Mouse (Mus musculus) MEL (cell line): ENCODE data around the gene Btn2a2. TPM values are rescaled to one million over a fixed set of nuclear protein-coding genes. Genes with fewer than 3 reads are reported as not detected.
A peak's percentile ranks its signal among the peaks of the same experiment; 100 is the strongest.

Experiments
- DNase-seq: peaks from one replicate; pipeline ENCODE4 v3.0.0; 2011; ENCODE audit warnings: low read depth, low spot score
- H3K27ac ChIP-seq: 2 replicates; pipeline ENCODE4 v1.5.1; 2012; ENCODE audit warnings: low read depth, mild to moderate bottlenecking, control low read depth, low read length, moderate library complexity; ENCODE audit not compliant: control insufficient read depth
- H3K27me3 ChIP-seq, 2 experiments: fragments of 150-350 bp in 1 of 2; sonication (generic) in 1 of 2; 2 replicates each; pipeline ENCODE4 v1.6.1; 2012; ENCODE audit warnings: low read length in 2 of 2, mild to moderate bottlenecking in 2 of 2, improper control_type of control experiment in 1 of 2, moderate library complexity in 1 of 2; ENCODE audit not compliant: insufficient read depth in 2 of 2, control insufficient read depth in 1 of 2
- H3K36me3 ChIP-seq, 2 experiments: 2 replicates each; pipeline ENCODE4 v1.6.1; 2012 to 2014; ENCODE audit warnings: low read length in 2 of 2, improper control_type of control experiment in 1 of 2, inconsistent platforms in 1 of 2, mild to moderate bottlenecking in 1 of 2; ENCODE audit not compliant: insufficient read depth in 2 of 2, control insufficient read depth in 1 of 2
- H3K4me1 ChIP-seq, 2 experiments: fragments of 150-350 bp in 1 of 2; sonication (generic) in 1 of 2; 2 replicates each; pipeline ENCODE4 v1.6.1; 2012; ENCODE audit warnings: low read length in 2 of 2, improper control_type of control experiment in 1 of 2, mild to moderate bottlenecking in 1 of 2; ENCODE audit not compliant: insufficient read depth in 2 of 2, control insufficient read depth in 1 of 2
- H3K4me3 ChIP-seq, 2 experiments: fragments of 150-350 bp in 1 of 2; sonication (generic) in 1 of 2; 2 replicates each; pipeline ENCODE4 v1.5.1; 2012; ENCODE audit warnings: low read depth in 2 of 2, low read length in 2 of 2, mild to moderate bottlenecking in 2 of 2, moderate library complexity in 2 of 2, control low read depth in 1 of 2, improper control_type of control experiment in 1 of 2; ENCODE audit not compliant: control insufficient read depth in 1 of 2, insufficient read depth in 1 of 2
- H3K79me2 ChIP-seq: 2 replicates; pipeline ENCODE4 v1.6.1; 2012; ENCODE audit warnings: mild to moderate bottlenecking, low read length, moderate library complexity; ENCODE audit not compliant: control insufficient read depth, poor library complexity, insufficient read depth
- H3K9ac ChIP-seq: 2 replicates; pipeline ENCODE4 v1.6.1; 2012; ENCODE audit warnings: low read depth, mild to moderate bottlenecking, control low read depth, low read length, moderate library complexity; ENCODE audit not compliant: control insufficient read depth, poor library complexity, severe bottlenecking
- H3K9me3 ChIP-seq: fragments of 150-350 bp; sonication (generic); replicated peaks from 2 replicates; pipeline ENCODE4 v1.6.1; 2012; ENCODE audit warnings: mild to moderate bottlenecking, low read length, improper control_type of control experiment, moderate library complexity; ENCODE audit not compliant: insufficient read depth
- ELF1 ChIP-seq: IDR thresholded peaks from 2 replicates; pipeline ENCODE4 v1.6.1; 2014; ENCODE audit warnings: low read depth, mild to moderate bottlenecking, inconsistent platforms, low read length, improper control_type of control experiment, moderate library complexity
- GATA1 ChIP-seq: IDR thresholded peaks from 2 replicates; pipeline ENCODE4 v1.6.1; 2011; ENCODE audit warnings: low read depth, low read length, improper control_type of control experiment
- MYC ChIP-seq: IDR thresholded peaks from 2 replicates; pipeline ENCODE4 v1.6.1; 2011; ENCODE audit warnings: low read depth, mild to moderate bottlenecking, low read length, improper control_type of control experiment, moderate library complexity
- NRF1 ChIP-seq: IDR thresholded peaks from 2 replicates; pipeline ENCODE4 v1.6.1; 2014; ENCODE audit warnings: low read depth, mild to moderate bottlenecking, inconsistent platforms, low read length, improper control_type of control experiment, moderate library complexity; ENCODE audit not compliant: poor library complexity, insufficient read depth, severe bottlenecking
- TBP ChIP-seq: IDR thresholded peaks from 2 replicates; pipeline ENCODE4 v1.8.0; 2011; ENCODE audit warnings: low read depth, low read length, improper control_type of control experiment
- UBTF ChIP-seq: IDR thresholded peaks from 2 replicates; pipeline ENCODE4 v1.6.1; 2012; ENCODE audit warnings: low read depth, mild to moderate bottlenecking, inconsistent platforms, low read length, improper control_type of control experiment, moderate library complexity, borderline replicate concordance; ENCODE audit not compliant: insufficient read depth
- polyA plus RNA-seq, 2 experiments: library from polyadenylated mRNA; stranded (reverse) in 1 of 2; unstranded in 1 of 2; fragments of >175 nt in 1 of 2; fragments of >200 nt in 1 of 2; gene quantifications; 2 replicates each; pipeline versions ENCODE4 v1.2.1 to v1.2.4; 2012; ENCODE audit warnings: low replicate concordance in 2 of 2, low read depth in 1 of 2; ENCODE audit not compliant: insufficient read length in 2 of 2, insufficient read depth in 1 of 2, missing spikeins in 1 of 2
- total RNA-seq: library from RNA; depleted of rRNA; stranded (reverse); fragments of 300-350 nt; gene quantifications from 2 replicates; pipeline ENCODE4 v1.2.3, GENCODE M21; 2012

Gene Btn2a2
- total and polyA plus RNA-seq, 3 experiments = not detected

- peak; percentile 100 for TF ChIP-seq TBP
- TF ChIP-seq GATA1 = 0 out of 2 replicates have a peak, but pooled peaks have one; percentile 25
- no peak for TF ChIP-seq UBTF
- TF ChIP-seq MYC = no peak
Observed at GRCm38 (mm10) chr13:23450398-23450797, 38.3 kb downstream of the Btn2a2 start.

GRCm38 (mm10) chr13:23449235-23450095 lies 39.2 kb downstream of the Btn2a2 start:
- no peaks in the 10 kb centered on the region for H3K9me3 ChIP-seq
- H3K4me1 ChIP-seq = peaks cover 0 to 2% of the 10 kb centered on the region in 2 experiments; a peak in 1 of 4 replicates
- peaks cover 0 to 10% of the 10 kb centered on the region in 2 experiments; a peak in 2 of 4 replicates for H3K36me3 ChIP-seq
- DNase-seq = peak; percentile 95
- no peaks in the 10 kb centered on the region for H3K27me3 ChIP-seq
- H3K9ac ChIP-seq = peak overlapping the region; percentile 69
- peak overlapping the region; percentile 57 to 79 for H3K4me3 ChIP-seq
- TF ChIP-seq TBP = peak; percentile 79; the same call in 1 of the 2 replicates
- TF ChIP-seq GATA1 = 0 out of 2 replicates have a peak, but pooled peaks have one; percentile 1
- TF ChIP-seq NRF1 = no peak
- no peak for TF ChIP-seq UBTF
- TF ChIP-seq, all 39 proteins: peak for 2
- no peaks in the 10 kb centered on the region; the same call in 1 of the 2 replicates for H3K79me2 ChIP-seq
- H3K27ac ChIP-seq = peak overlapping the region; percentile 77

More at GRCm38 (mm10) chr13:23450398-23450797, 38.3 kb downstream of the Btn2a2 start:
- Histone ChIP-seq H3K4me1 (peaks cover 0 to 2% of the 10 kb centered on the region in 2 experiments; a peak in 1 of 4 replicates), H3K9me3 (no peaks in the 10 kb centered on the region), H3K79me2 (no peaks in the 10 kb centered on the region; the same call in 1 of the 2 replicates), H3K9ac (peak overlapping the region; percentile 69), H3K4me3 (peak overlapping the region; percentile 57 to 79), H3K36me3 (peaks cover 0 to 8% of the 10 kb centered on the region in 2 experiments; a peak in 1 of 4 replicates), H3K27me3 (no peaks in the 10 kb centered on the region), H3K27ac (0 out of 2 replicates have a peak overlapping the region, but pooled peaks have one; percentile 35)
- peak; percentile 91 for DNase-seq

DNA sequence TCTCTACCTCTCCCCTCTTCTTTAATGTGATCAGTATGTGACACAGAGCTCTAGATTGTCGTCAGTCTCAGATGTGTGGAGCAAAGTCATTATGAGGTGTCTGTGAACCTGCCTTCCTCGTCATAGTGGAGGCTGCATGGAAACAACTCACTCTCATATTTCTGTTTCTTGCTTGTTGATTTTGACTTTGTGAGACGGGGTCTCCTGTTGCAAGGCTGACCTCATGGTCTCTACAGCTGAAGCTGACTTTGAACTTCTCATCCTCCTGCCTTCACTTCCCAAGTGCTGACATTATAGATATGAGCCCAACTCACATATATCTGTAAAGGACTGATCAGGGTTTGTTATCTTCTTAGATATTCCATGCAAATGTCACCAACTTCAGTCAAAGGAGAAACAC lies 39.9 kb downstream of the Btn2a2 start:
- H3K9me3 ChIP-seq = no peaks in the 10 kb centered on the region
- peak overlapping the region; percentile 48 for H3K9ac ChIP-seq
- peaks cover 0 to 2% of the 10 kb centered on the region in 2 experiments; a peak in 1 of 4 replicates for H3K4me1 ChIP-seq
- peak overlapping the region; percentile 77 for H3K27ac ChIP-seq
- no peak for TF ChIP-seq ELF1
- TF ChIP-seq GATA1 = peak; percentile 49
- H3K79me2 ChIP-seq = no peaks in the 10 kb centered on the region; the same call in 1 of the 2 replicates
- H3K4me3 ChIP-seq = peak overlapping the region; percentile 57 to 79
- peaks cover 0 to 10% of the 10 kb centered on the region in 2 experiments; a peak in 2 of 4 replicates for H3K36me3 ChIP-seq
- no peaks in the 10 kb centered on the region for H3K27me3 ChIP-seq
- no peak for DNase-seq
